ENCODE assay signal across 12 mouse cellular contexts in the genomic region with DNA sequence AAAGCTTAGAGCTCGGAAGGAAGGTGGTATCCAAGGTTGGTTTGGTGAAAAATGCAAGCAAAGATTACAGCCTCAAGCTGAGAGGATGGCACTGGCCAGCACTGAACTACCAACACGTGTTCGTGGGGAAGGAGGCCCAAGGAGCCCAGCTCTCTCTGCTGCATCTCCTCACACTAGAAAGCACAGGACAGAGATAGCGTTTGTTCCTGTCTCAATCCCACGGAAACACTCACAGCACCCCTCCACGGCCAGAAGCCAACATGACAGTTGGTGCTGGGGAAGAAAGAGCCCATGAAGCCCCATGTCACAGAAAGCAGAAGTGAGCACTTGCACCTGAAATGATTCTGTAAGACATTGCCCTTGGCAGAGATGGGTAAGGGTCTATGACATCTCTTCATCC. TPM values are rescaled to one million over a fixed set of nuclear protein-coding genes. Genes with fewer than 3 reads are reported as not detected.
DNase-seq lines count a peak whose midpoint lies in the region; ATAC-seq and TF ChIP-seq lines count a peak whose summit lies in the region.
"Had no signal": no experiment of that assay in that cellular context is flagged by ENCODE, and none has a peak within 500 bp of the region (broad histone marks: within the 10 kb centered on the region; RNA-seq: fewer than 3 reads in every experiment).

No protein-coding gene starts in this region.

- TF ChIP-seq CTCF in stomach, postnatal 0 days (IDR thresholded peaks at IDR 0.05; ENCODE audit: low read depth) = no peak

- 0 out of 2 replicates have a peak, but pooled peaks cover 7% of the 10 kb centered on the region for H3K36me3 ChIP-seq in stomach, embryonic 15.5 days
- peaks cover 5% of the 10 kb centered on the region; the same call in 1 of the 2 replicates for H3K36me3 ChIP-seq in stomach, postnatal 0 days (ENCODE audit: control insufficient read depth, insufficient read depth, low read length)
- H3K36me3 ChIP-seq in liver, embryonic 13.5 days = peaks cover 24% of the 10 kb centered on the region
- H3K36me3 ChIP-seq in splenic B cell, adult 2 months (ENCODE audit: control insufficient read depth, insufficient read depth, low read length, poor library complexity, severe bottlenecking) = no peaks in the 10 kb centered on the region; the same call in 1 of the 2 replicates
- peaks cover 14% of the 10 kb centered on the region for H3K36me3 ChIP-seq in intestine, embryonic 15.5 days
- H3K36me3 ChIP-seq: neural tube, embryonic 15.5 days had no signal

- DNase-seq in stomach, postnatal 0 days (ENCODE audit: low spot score) = no peak
- DNase-seq in cerebellum, adult 9-11 months = peak; percentile 80
- no peak for DNase-seq in liver, embryonic 13.5 days
- DNase-seq in splenic B cell, adult 2 months (ENCODE audit: low read depth, low spot score) = peak; percentile 89
- no peak for DNase-seq in frontal cortex, postnatal 36 days (ENCODE audit: low spot score in 2 of 2)
- DNase-seq: kidney, postnatal 36 days; thymus, adult 18-20 months had no signal

- no peak for ATAC-seq in stomach, embryonic 15.5 days (ENCODE audit: insufficient read depth, low FRiP score, low read depth)
- ATAC-seq in stomach, postnatal 0 days (ENCODE audit: low FRiP score, low TSS enrichment) = no peak
- no peak for ATAC-seq in liver, embryonic 13.5 days (ENCODE audit: low read depth)
- no peak for ATAC-seq in intestine, embryonic 15.5 days
- ATAC-seq: Patski had no signal

- 0 out of 2 replicates have a peak overlapping the region, but pooled peaks have one; percentile 16 for H3K4me2 ChIP-seq in stomach, embryonic 15.5 days
- H3K4me2 ChIP-seq in stomach, postnatal 0 days (replicated peaks; ENCODE audit: low read depth) = no peak overlapping the region
- peak overlapping the region; percentile 65 for H3K4me2 ChIP-seq in liver, embryonic 13.5 days
- H3K4me2 ChIP-seq in intestine, embryonic 15.5 days (replicated peaks) = no peak overlapping the region
- H3K4me2 ChIP-seq: lung, embryonic 15.5 days; neural tube, embryonic 15.5 days had no signal

- no peak for TF ChIP-seq EP300 in stomach, postnatal 0 days (optimal IDR thresholded peaks at IDR 0.05)

- H3K9me3 ChIP-seq in stomach, embryonic 15.5 days = no peaks in the 10 kb centered on the region
- H3K9me3 ChIP-seq in stomach, postnatal 0 days (ENCODE audit: control insufficient read depth, low read length) = no peaks in the 10 kb centered on the region
- H3K9me3 ChIP-seq in liver, embryonic 13.5 days (replicated peaks) = no peaks in the 10 kb centered on the region
- H3K9me3 ChIP-seq in intestine, embryonic 15.5 days = no peaks in the 10 kb centered on the region
- H3K9me3 ChIP-seq: lung, embryonic 15.5 days; neural tube, embryonic 15.5 days had no signal

- peaks cover 6% of the 10 kb centered on the region; the same call in 1 of the 2 replicates for H3K4me1 ChIP-seq in stomach, embryonic 15.5 days
- H3K4me1 ChIP-seq in stomach, postnatal 0 days (replicated peaks; ENCODE audit: control insufficient read depth, insufficient read depth) = no peaks in the 10 kb centered on the region
- H3K4me1 ChIP-seq in liver, embryonic 13.5 days (replicated peaks) = peaks cover 39% of the 10 kb centered on the region
- H3K4me1 ChIP-seq in intestine, embryonic 15.5 days (replicated peaks) = peaks cover 5% of the 10 kb centered on the region; the same call in 1 of the 2 replicates
- H3K4me1 ChIP-seq: lung, embryonic 15.5 days; neural tube, embryonic 15.5 days had no signal

- WGBS in stomach, embryonic 15.5 days = 57% methylated on average over 6 of the region's 6 CpGs
- WGBS in stomach, postnatal 0 days = 65% methylated on average over 6 of the region's 6 CpGs
- whole genome bisulfite sequencing in liver, embryonic 13.5 days (ENCODE audit: insufficient replicate concordance) = 15% methylated on average over 6 of the region's 6 CpGs
- WGBS in intestine, embryonic 15.5 days = 66% methylated on average over 6 of the region's 6 CpGs

- H3K27ac ChIP-seq in stomach, embryonic 15.5 days = no peak overlapping the region
- H3K27ac ChIP-seq in stomach, postnatal 0 days (replicated peaks) = no peak overlapping the region
- peak overlapping the region; percentile 50 for H3K27ac ChIP-seq in liver, embryonic 13.5 days
- H3K27ac ChIP-seq in intestine, embryonic 15.5 days = no peak overlapping the region
- H3K27ac ChIP-seq: lung, embryonic 15.5 days; neural tube, embryonic 15.5 days had no signal

- H3K27me3 ChIP-seq in stomach, embryonic 15.5 days (replicated peaks) = no peaks in the 10 kb centered on the region
- no peaks in the 10 kb centered on the region for H3K27me3 ChIP-seq in stomach, postnatal 0 days (ENCODE audit: control insufficient read depth, insufficient read depth, low read length)
- H3K27me3 ChIP-seq in liver, embryonic 13.5 days = no peaks in the 10 kb centered on the region
- no peaks in the 10 kb centered on the region for H3K27me3 ChIP-seq in splenic B cell, adult 2 months (ENCODE audit: control insufficient read depth, insufficient read depth, low read length, poor library complexity, severe bottlenecking)
- no peaks in the 10 kb centered on the region for H3K27me3 ChIP-seq in intestine, embryonic 15.5 days (replicated peaks)
- H3K27me3 ChIP-seq: lung, embryonic 15.5 days; neural tube, embryonic 15.5 days; Patski had no signal

- H3K9ac ChIP-seq in stomach, embryonic 15.5 days = no peak overlapping the region
- no peak overlapping the region for H3K9ac ChIP-seq in stomach, postnatal 0 days (ENCODE audit: low read length)
- H3K9ac ChIP-seq in liver, embryonic 13.5 days = peak overlapping the region; percentile 52
- no peak overlapping the region for H3K9ac ChIP-seq in intestine, embryonic 15.5 days
- H3K9ac ChIP-seq: lung, embryonic 15.5 days; neural tube, embryonic 15.5 days had no signal

- H3K4me3 ChIP-seq in stomach, embryonic 15.5 days (replicated peaks) = no peak overlapping the region
- no peak overlapping the region for H3K4me3 ChIP-seq in stomach, postnatal 0 days (ENCODE audit: low read depth, low read length)
- peak overlapping the region; percentile 43 for H3K4me3 ChIP-seq in liver, embryonic 13.5 days (replicated peaks)
- H3K4me3 ChIP-seq in intestine, embryonic 15.5 days (replicated peaks) = no peak overlapping the region
- H3K4me3 ChIP-seq: lung, embryonic 15.5 days; neural tube, embryonic 15.5 days had no signal

RNA-seq across cellular contexts. Expression of a gene that starts 37.4 kb away (rescaled TPM):
- 42.0 and 60.9 TPM in 2 replicates for polyA plus RNA-seq in stomach, embryonic 15.5 days (2015; fragmentation: Nextera tagmentation; extraction: Ambion mirVana)
- polyA plus RNA-seq in stomach, postnatal 0 days (2015; fragmentation: Nextera tagmentation; extraction: Ambion mirVana) = 8.7 and 10.6 TPM in 2 replicates
- polyA plus RNA-seq in liver, embryonic 13.5 days (2015; fragmentation: Nextera tagmentation; extraction: Ambion mirVana) = 2.7 and 3.2 TPM in 2 replicates
- polyA plus RNA-seq in intestine, embryonic 15.5 days (2015; fragmentation: Nextera tagmentation; extraction: Ambion mirVana) = 209 and 261 TPM in 2 replicates
- polyA plus RNA-seq: neural tube, embryonic 15.5 days; Patski had no signal

Comparison
In these comparisons a context has a peak if more than half of its experiments do, and no peak if none do; other contexts are left out.
1. H3K4me2 ChIP-seq: peak in stomach, embryonic 15.5 days (single experiment) and liver, embryonic 13.5 days (single experiment); none in stomach, postnatal 0 days (single experiment) and intestine, embryonic 15.5 days (single experiment).
2. DNase-seq: peak in cerebellum, adult 9-11 months (single experiment) and splenic B cell, adult 2 months (single experiment); none in stomach, postnatal 0 days (single experiment), liver, embryonic 13.5 days (single experiment) and frontal cortex, postnatal 36 days (0 of 2).